Mouse (Mus musculus) layer of hippocampus, adult 9-11 months (tissue): ENCODE measurements around the gene Odf3l1.
"Not testable (repeated sequence)": the region's sequence is repeated elsewhere in the genome, so short reads cannot be mapped to it uniquely, and the experiment has no call there.

Experiments used
- DNase-seq: peaks from one replicate; pipeline ENCODE4 v3.0.0; 2022

The Odf3l1 gene

DNA sequence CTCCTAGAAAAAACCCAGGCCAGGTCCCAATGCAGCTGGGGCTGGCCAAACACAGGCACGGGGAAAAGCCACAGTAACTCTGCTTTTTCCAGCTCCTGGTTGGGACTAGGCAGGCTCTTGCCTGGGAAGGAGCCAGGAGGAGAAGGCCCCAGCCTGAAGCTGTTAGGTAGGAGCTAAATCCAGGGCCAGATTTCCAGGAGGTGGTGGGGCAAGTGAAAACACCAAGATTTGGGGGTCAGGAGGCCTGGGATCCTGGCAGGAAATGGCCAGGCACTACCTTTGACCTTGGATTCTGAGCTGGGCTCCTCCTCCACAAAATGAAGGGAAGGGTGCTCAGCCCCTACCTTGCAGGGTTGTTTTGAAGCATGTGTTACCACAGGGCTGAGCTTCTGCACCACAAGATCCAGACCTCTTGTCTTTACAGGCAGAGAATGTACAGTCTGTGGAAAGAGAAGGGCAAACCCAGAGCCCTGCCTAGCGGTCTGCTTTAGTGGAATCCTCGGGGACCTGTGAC, at the start of gene Odf3l1:
Odf3l1 (minus strand) TSS at position 464 of the 514 bp plus-strand sequence.
- DNase-seq, result no peak

DNA sequence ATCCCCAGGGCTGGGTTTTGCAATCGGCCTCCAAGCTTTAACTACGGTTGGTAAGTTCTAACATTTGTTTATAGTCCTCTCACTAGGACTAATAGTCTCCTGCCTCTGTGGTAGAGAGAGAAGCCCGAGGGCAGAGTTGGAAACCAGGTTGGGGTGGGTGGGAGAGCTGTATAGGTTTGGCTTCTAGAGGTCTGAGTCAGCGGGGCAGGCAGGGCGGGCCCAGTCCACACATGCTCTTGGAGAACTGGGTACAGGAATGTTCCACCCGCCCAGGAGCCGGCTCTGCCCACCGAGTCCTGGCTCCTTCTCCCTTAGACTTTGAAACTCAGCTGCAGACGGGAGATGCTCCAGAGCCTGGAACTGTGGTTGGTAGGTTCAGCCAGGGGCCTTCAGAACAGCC, 49.5 kb upstream of the Odf3l1 start:
- DNase-seq, result no peak

DNA sequence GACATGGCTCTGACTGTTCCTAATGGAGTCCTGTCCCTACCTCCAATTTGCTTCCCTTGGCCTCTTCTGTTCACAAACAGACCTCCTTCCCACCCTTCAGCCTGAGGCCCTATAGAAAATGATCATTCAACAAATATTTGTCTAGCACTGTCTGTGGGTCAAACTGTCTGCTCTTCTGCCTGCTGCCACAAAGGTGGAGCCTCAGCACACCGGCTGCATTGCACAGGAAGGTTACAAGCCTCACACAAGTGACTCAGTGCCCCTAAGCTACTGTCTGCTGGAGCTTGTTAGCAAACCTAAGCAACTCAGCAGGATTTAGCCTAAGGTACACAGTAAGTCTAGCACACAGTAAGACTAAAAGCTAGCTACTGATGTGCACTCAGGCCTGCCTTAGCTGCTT, 46.5 kb upstream of the Odf3l1 start:
- no peak for DNase-seq

DNA sequence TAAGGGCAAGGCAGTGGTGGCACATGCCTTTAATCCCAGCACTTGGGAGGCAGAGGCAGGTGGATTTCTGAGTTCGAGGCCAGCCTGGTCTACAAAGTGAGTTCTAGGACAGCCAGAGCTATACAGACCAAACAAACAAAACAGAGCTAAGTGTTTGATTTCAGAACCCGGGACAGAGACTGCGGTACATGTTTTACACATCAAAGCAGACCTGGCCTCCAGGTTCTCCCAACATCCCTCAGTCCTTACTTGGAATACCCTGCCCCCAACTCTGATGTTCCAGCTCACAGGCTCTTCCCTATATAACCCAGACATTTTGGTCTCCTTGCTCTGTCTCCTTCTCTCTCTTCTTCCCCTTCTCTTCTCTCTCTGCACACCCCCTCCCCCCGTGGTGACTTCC, 45.5 kb upstream of the Odf3l1 start:
- not testable (repeated sequence) for DNase-seq

DNA sequence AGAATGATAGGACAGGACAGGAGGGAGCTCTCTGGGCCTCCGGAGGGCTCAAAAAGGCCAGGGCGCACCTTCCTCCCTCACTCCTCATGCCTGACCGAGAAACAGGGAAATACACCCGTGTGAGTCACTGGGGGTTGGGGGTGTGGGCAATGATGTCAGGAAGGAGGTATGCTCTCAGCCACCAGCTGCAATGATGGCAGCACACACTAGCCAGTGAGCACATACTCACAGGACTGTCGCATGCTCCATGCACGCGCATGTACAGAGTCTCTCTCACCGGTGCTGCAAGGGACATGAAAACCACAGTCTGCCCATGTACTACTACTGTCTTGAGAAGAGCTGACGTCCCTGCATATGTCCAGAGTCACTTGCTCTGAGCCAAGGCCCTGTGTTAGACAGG, 43.1 kb upstream of the Odf3l1 start:
- no peak for DNase-seq

DNA sequence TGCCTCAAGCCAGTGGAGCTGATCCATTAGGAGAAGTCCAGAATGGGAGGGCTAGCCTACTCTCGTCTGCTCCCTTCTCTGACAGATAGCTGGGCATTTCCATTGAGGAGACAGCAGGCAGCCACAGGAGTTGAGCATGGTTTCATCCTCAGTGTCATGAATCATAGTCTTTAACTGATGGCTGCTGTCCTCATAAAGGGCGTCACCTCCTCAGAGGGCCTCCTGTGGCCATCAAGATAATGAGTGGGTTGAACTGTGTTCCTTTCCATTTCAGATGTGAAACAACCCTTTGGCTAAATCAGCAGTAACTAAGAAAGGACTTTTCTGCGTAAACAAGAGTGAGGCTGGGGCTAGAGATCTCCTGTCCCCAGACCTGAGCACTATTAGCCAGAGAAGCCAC, 39.2 kb upstream of the Odf3l1 start:
- no peak for DNase-seq

DNA sequence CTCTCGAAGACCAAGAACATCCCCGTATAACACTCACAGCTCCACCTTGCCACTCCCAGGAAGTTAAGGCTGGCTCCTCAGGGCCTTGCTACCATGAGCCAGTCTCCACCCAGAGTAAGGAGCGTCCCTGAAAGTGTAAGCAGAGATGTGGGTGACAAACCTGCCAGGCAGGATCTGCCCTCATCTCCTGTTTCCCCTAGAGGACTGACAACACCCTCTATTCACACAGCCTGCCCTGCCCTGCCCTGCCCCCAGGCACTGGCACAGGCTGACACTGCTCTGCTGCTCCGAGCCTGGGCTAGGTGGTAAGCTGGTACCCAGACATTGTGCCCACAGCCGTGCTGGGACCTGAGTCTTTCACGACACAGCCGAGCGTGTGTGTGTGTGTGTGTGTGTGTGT, 36.7 kb upstream of the Odf3l1 start:
- DNase-seq, result peak; percentile 75

DNA sequence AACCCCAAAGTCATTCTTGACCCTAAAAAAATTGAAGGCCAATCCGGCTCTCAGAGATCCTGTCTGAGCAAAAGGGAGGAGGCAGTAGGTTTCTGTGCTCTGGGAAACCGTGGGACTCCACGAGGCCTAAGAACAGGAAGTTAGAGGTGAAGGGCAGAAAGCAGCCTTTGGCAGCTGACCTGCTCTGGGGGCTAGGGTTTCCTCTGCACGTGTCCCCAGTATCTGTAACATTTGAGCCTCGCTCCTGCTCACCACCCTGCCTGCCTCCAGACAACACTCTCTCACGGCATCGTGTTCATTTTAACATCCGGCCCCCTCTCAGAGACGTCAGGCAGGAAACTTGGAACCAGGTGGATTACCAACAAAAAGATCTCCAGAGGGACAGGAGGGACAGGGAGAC, 36.1 kb upstream of the Odf3l1 start:
- DNase-seq, result no peak

DNA sequence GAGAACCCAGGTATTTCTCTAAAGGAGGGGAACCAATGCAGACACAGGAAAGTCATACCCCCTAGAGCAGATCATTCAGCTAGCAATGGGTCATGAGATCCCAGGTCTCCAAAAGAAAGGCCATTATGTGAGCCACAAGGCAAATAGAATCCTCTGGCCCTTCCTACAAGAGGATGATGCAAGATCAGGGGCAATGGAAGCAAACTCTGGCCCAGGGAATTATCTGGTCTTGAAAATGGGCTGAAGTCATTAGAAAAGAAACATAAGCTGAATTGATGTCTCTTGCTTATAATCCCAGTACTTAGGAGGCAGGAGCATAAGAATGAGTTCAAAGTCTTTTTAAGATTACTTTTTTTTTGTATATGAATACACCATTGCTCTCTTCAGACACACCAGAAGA, 35.6 kb upstream of the Odf3l1 start:
- no peak for DNase-seq

DNA sequence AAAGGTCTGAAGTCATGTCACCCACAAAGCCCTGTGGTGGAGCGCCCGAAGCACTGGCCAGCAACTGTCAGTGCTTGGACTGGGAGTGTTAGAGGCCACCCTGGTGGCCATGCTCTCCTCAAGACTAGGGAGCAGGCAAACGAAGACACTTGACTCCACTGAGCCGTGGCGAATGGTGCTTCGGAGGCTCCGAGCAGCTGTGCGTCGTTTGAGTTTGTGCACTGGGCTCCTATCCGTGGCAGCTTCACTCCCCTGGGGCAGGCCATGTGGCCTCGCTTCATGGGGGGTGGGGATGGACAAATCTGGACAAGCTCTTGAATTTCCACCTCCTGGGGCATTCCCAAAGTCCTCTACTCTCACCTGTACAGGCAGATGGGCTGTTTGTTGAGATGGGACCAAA, 34.9 kb upstream of the Odf3l1 start:
- no peak for DNase-seq

DNA sequence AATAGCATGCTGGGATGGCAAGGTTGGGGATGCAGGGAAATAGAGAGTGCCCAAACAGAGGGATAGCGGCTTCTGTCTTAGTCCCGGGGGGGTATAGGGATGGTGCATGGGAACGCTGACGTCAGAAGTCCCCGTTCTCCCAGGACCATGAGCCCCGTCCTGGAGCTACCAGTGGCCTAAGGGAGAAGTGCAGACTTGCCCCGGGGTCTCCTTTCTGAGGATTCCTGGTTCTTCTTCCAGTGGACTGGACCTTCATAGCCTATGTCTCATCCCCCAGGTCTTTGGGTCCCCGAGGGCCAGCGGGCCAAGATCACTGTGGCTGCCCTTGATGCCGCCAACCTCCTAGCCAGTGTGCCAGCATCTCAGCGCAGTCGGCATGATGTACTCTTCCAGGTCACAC, 32.3 kb upstream of the Odf3l1 start:
- DNase-seq, result no peak

DNA sequence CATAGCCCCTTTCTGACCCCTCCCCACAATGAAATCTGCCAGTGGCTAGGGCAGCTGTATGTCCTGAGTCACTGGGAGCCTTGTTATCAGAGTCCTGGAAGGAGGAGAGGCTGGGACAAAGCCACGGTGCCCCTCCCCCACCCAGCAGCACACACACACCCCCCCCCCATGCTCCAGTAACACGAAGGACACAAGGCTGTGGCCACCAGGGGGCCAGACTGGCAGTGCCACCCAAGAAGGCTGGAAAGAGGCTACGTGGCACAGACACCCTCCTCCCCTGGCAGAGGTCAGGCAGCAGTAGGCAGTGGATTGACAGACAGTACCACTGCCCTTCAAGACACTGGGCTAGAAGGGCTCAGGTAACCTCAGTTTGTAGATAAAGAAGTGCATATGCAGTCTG, 29.5 kb upstream of the Odf3l1 start:
- DNase-seq, result peak; percentile 57

DNA sequence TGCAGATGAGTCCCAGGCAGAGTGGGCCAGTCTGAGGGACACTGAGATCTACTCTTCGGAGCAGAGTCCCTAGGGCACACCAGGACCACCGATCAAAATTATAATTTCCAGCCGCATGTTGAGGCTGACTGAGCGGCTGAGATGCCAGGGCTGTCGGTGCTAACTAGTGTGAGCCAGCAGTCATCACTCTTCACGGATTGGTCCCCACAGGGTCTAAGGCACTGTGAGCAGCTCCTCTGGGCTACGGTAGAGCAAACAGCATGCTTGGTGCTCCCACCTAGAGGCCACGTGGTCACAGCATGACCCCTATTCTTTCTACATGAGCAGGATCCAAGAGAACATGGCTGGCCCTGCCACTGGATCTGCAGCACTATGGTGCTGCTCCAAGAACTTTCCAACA, 28.8 kb upstream of the Odf3l1 start:
- DNase-seq, result no peak

DNA sequence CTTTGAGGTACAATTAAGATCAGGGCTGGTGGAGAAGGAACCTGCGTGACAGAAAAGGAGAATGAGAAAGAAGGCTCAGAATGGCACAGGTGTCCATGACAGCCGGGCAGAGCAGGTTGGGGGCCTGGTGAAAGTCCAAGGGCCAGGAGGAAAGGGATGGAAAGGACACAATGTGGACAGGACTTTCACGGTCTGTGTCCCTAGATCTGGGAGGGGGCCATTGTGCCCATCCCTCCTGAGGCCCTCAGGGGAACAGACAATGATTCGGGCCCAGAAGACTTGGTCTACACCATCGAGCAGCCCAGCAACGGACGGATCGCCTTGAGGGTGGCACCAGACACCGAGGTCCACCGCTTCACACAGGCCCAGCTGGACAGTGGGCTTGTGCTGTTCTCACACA, 27.6 kb upstream of the Odf3l1 start:
- DNase-seq, result no peak

DNA sequence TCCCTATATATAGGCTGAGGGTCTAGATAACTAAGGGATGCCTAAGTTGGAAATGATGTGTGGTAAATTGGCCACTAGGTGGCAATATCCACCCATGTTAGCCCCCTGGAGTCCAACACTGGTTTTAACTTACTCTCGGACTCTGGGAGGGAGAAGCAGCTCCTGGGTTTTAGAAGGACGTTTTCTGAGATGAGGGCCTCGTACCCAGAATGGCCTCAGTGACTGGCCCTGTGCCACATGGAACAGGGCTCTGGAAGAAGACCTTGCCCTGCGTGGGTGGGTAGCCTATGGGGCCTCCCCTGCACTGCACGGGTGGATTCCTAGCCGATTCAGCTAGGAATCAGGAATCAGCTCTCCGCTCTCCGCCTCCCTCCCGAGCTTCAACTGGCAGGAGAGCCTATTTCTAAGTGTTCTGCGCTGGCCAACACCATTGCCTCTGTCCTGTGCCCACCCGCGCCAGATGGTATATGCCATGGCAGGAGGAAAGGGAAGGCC, 27.1 kb upstream of the Odf3l1 start:
- DNase-seq, result peak; percentile 77

DNA sequence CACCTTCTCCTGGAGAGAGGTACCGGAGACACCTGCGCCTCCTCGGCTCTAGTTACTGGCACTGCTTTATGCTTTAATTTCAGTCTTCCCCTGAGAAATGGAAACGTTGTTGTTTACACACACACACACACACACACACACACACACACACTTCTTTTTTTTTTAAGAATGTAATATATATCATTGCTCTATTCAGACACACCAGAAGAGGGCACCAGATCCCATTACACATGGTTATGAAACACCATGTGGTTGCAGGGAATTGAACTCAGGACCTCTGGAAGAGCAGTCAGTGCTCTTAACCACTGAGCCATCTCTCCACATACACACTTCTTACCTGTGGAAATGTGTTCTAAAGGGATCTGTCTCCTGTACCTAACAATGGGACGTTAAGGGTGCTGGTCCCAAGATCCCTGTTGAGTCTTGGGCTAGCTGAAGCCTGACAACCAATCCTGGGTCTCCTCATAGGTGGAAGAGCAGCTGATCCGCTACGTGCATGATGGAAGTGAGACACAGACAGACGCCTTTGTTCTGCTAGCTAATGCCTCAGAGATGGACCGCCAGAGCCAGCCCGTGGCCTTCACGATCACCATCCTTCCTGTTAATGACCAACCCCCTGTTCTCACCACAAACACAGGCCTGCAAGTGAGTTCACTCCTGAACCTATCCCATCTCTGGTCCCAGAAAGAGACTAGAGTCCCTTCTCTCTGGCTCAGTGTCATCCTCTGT, 26.2 kb upstream of the Odf3l1 start:
- no peak for DNase-seq

DNA sequence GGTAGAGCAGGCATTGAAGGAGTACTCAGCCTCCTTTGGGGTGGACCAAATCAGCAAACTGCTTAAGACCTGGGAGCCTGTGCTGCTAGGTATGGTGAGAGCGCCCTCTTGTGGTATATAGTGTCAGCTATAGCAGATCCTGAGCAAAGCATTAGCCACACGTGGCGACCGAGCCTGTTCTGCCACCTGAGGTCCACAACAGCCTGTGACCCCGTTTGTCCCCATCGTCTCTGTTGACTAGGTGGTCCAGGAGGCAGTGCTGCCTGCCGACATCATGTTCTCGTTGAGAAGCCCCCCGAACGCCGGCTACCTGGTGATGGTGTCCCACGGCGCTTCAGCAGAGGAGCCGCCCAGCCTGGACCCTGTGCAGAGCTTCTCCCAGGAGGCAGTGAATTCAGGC, 25.3 kb upstream of the Odf3l1 start:
- DNase-seq, result peak; percentile 82

DNA sequence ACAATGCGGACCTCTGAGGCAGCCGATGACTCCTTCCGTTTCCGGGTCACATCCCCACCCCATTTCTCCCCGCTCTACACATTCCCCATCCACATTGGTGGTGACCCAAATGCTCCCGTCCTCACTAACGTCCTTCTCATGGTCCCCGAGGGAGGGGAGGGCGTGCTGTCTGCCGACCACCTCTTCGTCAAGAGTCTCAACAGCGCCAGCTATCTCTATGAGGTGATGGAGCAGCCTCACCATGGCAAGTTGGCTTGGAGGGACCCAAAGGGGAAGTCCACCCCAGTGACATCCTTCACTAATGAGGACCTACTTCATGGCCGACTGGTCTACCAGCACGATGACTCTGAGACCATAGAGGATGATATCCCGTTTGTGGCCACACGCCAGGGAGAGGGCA, 23.1 kb upstream of the Odf3l1 start:
- DNase-seq, result no peak

DNA sequence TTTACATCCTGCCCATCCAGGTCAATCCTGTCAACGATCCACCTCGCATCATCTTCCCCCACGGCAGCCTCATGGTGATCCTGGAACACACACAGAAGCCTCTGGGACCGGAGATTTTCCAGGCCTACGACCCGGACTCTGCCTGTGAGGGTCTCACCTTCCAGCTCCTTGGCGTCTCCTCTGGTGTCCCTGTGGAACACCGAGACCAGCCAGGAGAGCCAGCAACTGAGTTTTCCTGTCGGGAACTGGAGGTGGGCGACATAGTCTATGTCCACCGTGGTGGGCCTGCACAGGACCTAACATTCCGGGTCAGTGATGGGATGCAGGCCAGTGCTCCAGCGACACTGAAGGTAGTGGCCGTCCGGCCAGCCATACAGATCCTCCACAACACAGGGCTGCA, 22.1 kb upstream of the Odf3l1 start:
- no peak for DNase-seq

DNA sequence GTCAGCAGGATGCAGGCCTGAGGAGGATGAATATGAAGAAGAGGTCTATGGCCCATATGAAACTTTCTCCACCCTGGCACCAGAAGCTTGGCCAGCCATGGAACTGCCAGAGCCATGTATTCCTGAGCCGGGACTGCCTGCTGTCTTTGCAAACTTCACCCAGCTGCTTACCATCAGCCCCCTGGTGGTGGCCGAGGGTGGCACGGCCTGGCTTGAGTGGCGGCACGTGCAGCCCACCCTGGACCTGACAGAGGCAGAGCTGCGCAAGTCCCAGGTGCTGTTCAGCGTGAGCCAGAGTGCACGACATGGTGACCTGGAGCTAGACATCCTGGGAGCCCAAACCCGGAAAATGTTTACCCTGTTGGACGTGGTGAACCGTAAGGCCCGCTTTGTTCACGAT, 21.6 kb upstream of the Odf3l1 start:
- DNase-seq, result peak; percentile 2

DNA sequence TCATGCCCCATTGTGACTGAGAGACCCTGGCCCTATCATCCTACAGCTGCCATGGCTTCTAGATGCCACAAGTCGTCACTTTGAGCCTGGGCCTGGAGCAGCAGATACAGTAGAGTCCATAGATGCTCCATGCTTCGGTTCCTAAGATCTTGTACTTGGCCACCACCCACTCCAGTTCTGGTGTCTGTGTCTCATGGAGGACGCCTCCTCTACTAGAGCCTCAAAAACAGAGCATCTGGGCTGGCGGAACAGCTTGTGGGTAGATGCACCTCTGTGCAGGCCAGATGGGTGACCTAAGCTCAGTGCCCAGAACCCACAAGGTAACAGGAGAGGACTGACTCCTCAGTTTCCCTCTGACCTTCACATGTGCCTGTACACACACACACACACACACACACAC, 19.8 kb upstream of the Odf3l1 start:
- no peak for DNase-seq

DNA sequence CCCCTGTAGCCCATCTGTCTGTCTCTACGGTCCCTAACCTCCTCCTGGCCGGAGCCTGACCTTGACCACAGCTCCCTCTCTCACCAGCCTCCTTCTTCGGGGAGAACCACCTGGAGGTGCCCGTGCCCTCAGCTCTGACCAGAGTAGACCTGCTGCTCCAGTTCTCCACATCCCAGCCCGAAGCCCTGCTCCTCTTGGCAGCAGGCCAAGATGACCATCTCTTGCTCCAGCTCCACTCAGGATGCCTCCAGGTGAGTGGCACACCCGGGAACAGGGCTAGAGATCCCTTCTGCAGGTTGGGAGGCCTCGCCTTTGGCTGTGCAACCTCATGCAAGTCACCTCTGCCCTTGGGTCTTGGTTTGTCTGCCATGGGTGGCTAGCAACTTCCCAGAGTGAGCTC, 19.0 kb upstream of the Odf3l1 start:
- no peak for DNase-seq

DNA sequence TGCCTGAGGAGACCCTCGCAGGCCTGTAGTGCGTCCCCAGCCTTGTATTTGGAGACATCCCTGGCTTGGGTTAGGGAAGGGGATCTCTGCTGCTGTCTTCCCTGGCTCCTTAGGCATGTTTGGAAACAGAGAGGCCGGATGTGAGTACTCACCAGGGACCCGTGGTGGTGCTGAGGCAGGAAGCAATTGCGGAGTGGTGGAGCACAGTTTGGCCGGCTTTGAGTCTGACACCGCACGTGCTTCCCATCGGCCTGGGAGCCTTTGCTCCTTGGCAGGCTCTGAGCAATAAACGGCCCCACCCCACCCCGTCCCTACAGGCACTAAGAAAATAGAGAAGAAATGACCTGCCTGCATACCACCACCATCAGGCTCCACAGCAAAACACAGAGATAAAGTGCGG, 18.3 kb upstream of the Odf3l1 start:
- no peak for DNase-seq

DNA sequence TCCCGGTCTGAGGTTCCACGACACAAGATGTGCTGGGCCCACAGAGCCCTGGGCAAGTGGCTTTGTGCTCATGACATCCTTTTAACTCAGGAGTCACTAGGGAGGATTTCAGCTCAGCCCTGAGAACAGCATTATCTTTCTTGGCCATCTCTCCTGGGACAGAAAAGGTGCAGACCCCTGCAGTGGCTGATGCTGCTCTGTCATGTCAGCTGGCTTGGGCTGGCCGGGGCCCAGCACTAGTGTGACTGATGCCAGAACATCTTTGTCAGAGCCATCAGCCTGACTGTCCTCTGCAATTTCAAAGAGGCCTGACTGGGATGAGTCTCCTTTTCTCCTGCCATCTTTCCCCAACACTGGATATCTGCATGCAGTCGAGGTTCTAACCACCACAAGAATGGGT, 17.8 kb upstream of the Odf3l1 start:
- DNase-seq, result no peak

DNA sequence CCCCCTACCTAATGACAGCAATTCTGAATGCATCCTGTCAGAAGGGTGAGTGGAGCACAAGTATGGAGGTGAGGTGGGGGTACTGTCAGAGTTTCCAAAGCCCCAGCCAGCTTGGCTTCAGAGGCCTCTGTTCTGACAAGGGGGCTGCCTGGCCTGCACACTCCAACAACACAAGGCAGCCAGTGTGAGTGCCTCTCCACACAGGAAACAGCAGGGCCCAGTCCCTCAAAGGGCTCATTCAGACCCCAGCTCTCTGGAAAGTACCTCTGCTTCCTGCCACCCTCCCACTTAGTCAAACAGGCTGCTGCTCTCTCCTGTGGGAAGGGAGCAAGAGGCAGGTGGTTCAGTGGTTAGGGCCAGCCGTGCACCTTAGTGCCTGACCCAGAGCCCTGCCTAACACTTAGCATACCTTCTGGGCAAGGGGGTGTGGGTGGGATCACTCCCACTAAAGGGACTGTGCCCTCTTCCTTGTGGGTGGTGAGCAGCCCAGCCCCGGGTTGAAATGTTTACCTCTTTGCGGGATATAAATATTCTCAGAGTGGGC, 17.1 kb upstream of the Odf3l1 start:
- DNase-seq, result peak; percentile 63
